Mouse (Mus musculus): ENCODE measurements around the gene Ide.

GRCm38 (mm10) chr19:37310133-37310532 lies 27.5 kb downstream of the Ide start:
- TF ChIP-seq CTCF (IDR thresholded peaks at IDR 0.05), result no peak
- TF ChIP-seq EP300 (IDR thresholded peaks at IDR 0.05), result no peak

Data from lung, postnatal 0 days (tissue).